In the genomic region with DNA sequence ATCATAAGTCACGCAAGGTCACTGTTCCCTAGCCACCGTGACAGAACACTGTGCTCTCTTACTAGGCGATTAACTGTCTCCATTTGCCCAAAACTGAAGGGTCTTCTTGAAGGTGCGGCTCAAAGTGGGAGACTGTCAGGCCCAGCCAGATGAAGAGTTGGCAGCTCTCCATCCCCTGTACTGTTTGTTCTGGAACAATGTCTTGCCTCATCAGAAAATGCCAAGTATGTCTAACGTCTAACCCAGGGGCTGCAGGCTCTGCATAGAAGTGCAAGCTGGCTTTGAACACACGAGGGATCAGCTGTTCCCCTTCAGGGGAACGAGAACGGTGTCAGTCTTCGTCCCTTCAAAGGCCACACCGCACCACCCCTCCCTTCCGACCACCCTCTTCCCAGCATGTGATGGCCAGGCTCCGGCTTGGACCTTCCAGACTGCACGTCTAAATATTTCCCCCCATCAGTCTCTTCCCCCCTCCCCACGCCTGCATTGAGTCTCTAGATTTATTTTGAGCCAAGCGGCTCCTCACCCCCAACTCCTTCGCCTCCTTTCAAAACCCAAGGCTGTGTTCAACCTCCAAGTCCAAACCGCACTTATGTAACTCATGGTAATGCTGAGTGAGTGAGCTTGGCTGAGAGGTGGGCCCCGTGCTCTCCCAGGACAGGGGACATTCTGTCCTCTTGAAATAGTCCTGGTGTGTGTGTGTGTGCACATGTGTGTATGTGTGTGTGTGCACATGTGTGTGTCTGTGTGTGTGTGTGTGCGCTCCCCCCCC, we compare ENCODE assay signal across 21 mouse cellular contexts. TPM values are rescaled to one million over a fixed set of nuclear protein-coding genes. Genes with fewer than 3 reads are reported as not detected.
A peak's percentile ranks its signal among the peaks of the same experiment; 100 is the strongest.
DNase-seq lines count a peak whose midpoint lies in the region; ATAC-seq and TF ChIP-seq lines count a peak whose summit lies in the region.
"Had no signal": no experiment of that assay in that cellular context is flagged by ENCODE, and none has a peak within 500 bp of the region (broad histone marks: within the 10 kb centered on the region; RNA-seq: fewer than 3 reads in every experiment).

No protein-coding gene starts in this region.

- H3K9ac ChIP-seq in limb, embryonic 11.5 days (ENCODE audit: low read length), result no peak overlapping the region; the same call in 1 of the 2 replicates
- no peak overlapping the region for H3K9ac ChIP-seq in lung, postnatal 0 days (replicated peaks; ENCODE audit: low read depth)
- no peak overlapping the region for H3K9ac ChIP-seq in stomach, postnatal 0 days (ENCODE audit: low read length)
- H3K9ac ChIP-seq: embryonic facial prominence, embryonic 12.5 days; liver, embryonic 12.5 days; midbrain, embryonic 13.5 days had no signal

- no peak for TF ChIP-seq CTCF in lung, postnatal 0 days (IDR thresholded peaks at IDR 0.05)
- TF ChIP-seq CTCF in stomach, postnatal 0 days (IDR thresholded peaks at IDR 0.05; ENCODE audit: low read depth), result no peak

- intact Hi-C loops in gastrocnemius, postnatal 36 days (cut with DNase I), result no loop called here

- H3K4me3 ChIP-seq in limb, embryonic 11.5 days (ENCODE audit: low read depth, low read length), result no peak overlapping the region
- no peak overlapping the region for H3K4me3 ChIP-seq in limb, embryonic 10.5 days
- H3K4me3 ChIP-seq in lung, postnatal 0 days (ENCODE audit: low read depth, low read length), result no peak overlapping the region
- no peak overlapping the region for H3K4me3 ChIP-seq in stomach, postnatal 0 days (ENCODE audit: low read depth, low read length)
- H3K4me3 ChIP-seq: embryonic facial prominence, embryonic 12.5 days; forebrain, embryonic 10.5 days; liver, embryonic 12.5 days; midbrain, embryonic 13.5 days had no signal

- H3K4me1 ChIP-seq in limb, embryonic 11.5 days (ENCODE audit: control insufficient read depth, insufficient read depth, low read length), result 0 out of 2 replicates have a peak, but pooled peaks cover 2% of the 10 kb centered on the region
- H3K4me1 ChIP-seq in limb, embryonic 10.5 days, result peaks cover 16% of the 10 kb centered on the region; the same call in 1 of the 2 replicates
- H3K4me1 ChIP-seq in lung, postnatal 0 days (ENCODE audit: insufficient read depth, low read depth, low read length), result no peaks in the 10 kb centered on the region
- H3K4me1 ChIP-seq in stomach, postnatal 0 days (replicated peaks; ENCODE audit: control insufficient read depth, insufficient read depth), result no peaks in the 10 kb centered on the region; the same call in 1 of the 2 replicates

- TF ChIP-seq EP300 in lung, postnatal 0 days (IDR thresholded peaks at IDR 0.05), result peak; percentile 64; the same call in 1 of the 2 replicates
- TF ChIP-seq EP300 in stomach, postnatal 0 days (optimal IDR thresholded peaks at IDR 0.05), result no peak

- H3K36me3 ChIP-seq in limb, embryonic 11.5 days (ENCODE audit: control insufficient read depth, insufficient read depth, low read length), result no peaks in the 10 kb centered on the region
- H3K36me3 ChIP-seq in limb, embryonic 10.5 days, result no peaks in the 10 kb centered on the region
- H3K36me3 ChIP-seq in lung, postnatal 0 days (ENCODE audit: insufficient read depth, low read length), result no peaks in the 10 kb centered on the region
- H3K36me3 ChIP-seq in stomach, postnatal 0 days (ENCODE audit: control insufficient read depth, insufficient read depth, low read length), result no peaks in the 10 kb centered on the region
- H3K36me3 ChIP-seq: embryonic facial prominence, embryonic 12.5 days; forebrain, embryonic 10.5 days; liver, embryonic 12.5 days; midbrain, embryonic 13.5 days had no signal

- 82% methylated on average over 19 of the region's 19 CpGs for WGBS in limb, embryonic 11.5 days
- 88% methylated on average over 19 of the region's 19 CpGs for WGBS in limb, embryonic 10.5 days
- WGBS in lung, postnatal 0 days, result 50% methylated on average over 19 of the region's 19 CpGs
- 59% methylated on average over 19 of the region's 19 CpGs for WGBS in stomach, postnatal 0 days

- no peaks in the 10 kb centered on the region for H3K9me3 ChIP-seq in limb, embryonic 11.5 days (ENCODE audit: control insufficient read depth, low read length)
- H3K9me3 ChIP-seq in limb, embryonic 10.5 days (replicated peaks), result no peaks in the 10 kb centered on the region
- H3K9me3 ChIP-seq in lung, postnatal 0 days (ENCODE audit: low read length), result no peaks in the 10 kb centered on the region
- H3K9me3 ChIP-seq in stomach, postnatal 0 days (ENCODE audit: control insufficient read depth, low read length), result no peaks in the 10 kb centered on the region
- H3K9me3 ChIP-seq: embryonic facial prominence, embryonic 12.5 days; forebrain, embryonic 10.5 days; liver, embryonic 12.5 days; midbrain, embryonic 13.5 days had no signal

- peaks cover 4% of the 10 kb centered on the region; the same call in 1 of the 2 replicates for H3K27me3 ChIP-seq in limb, embryonic 11.5 days (ENCODE audit: control insufficient read depth, insufficient read depth, low read length)
- H3K27me3 ChIP-seq in limb, embryonic 10.5 days (ENCODE audit: low read depth, poor library complexity, severe bottlenecking), result peaks cover 84% of the 10 kb centered on the region
- no peaks in the 10 kb centered on the region for H3K27me3 ChIP-seq in lung, postnatal 0 days (replicated peaks; ENCODE audit: insufficient read depth, low read length)
- H3K27me3 ChIP-seq in stomach, postnatal 0 days (ENCODE audit: control insufficient read depth, insufficient read depth, low read length), result no peaks in the 10 kb centered on the region
- H3K27me3 ChIP-seq: embryonic facial prominence, embryonic 12.5 days had no signal

- H3K4me2 ChIP-seq in limb, embryonic 11.5 days (ENCODE audit: low read depth, severe bottlenecking), result no peak overlapping the region
- no peak overlapping the region for H3K4me2 ChIP-seq in lung, postnatal 0 days (replicated peaks; ENCODE audit: low read depth, low read length)
- H3K4me2 ChIP-seq in stomach, postnatal 0 days (replicated peaks; ENCODE audit: low read depth), result no peak overlapping the region
- H3K4me2 ChIP-seq: embryonic facial prominence, embryonic 12.5 days; heart, embryonic 11.5 days; liver, embryonic 12.5 days; midbrain, embryonic 13.5 days had no signal

- ATAC-seq in limb, embryonic 11.5 days (ENCODE audit: insufficient number of reproducible peaks, low FRiP score, low TSS enrichment, low read depth), result peak; percentile 35; the same call in 1 of the 2 replicates
- ATAC-seq in lung, postnatal 0 days, result peak; percentile 78
- peak; percentile 45 for ATAC-seq in stomach, postnatal 0 days (ENCODE audit: low FRiP score, low TSS enrichment)
- ATAC-seq: liver, embryonic 12.5 days; midbrain, embryonic 13.5 days had no signal

- peak; percentile 40 for DNase-seq in gastrocnemius, adult 18-20 months (ENCODE audit: low spot score)
- no peak for DNase-seq in gastrocnemius, postnatal 36 days
- DNase-seq in limb, embryonic 11.5 days (ENCODE audit: low spot score), result no peak
- DNase-seq in limb, embryonic 10.5 days (ENCODE audit: low spot score), result no peak
- DNase-seq in lung, postnatal 0 days (ENCODE audit: low spot score), result peak; percentile 78
- no peak for DNase-seq in stomach, postnatal 0 days (ENCODE audit: low spot score)
- no peak for DNase-seq in layer of hippocampus, postnatal 14 days (ENCODE audit: low spot score in 2 of 2)
- DNase-seq in kidney, adult 11 months, result no peak
- DNase-seq: adrenal gland, adult 8-10 months; cerebellum, adult 11-12 months; cerebellum, postnatal 36 days; kidney, postnatal 4 days; layer of hippocampus, postnatal 36 days; right cerebral cortex, postnatal 14 days; thymus, adult 2 months had no signal

- no peak overlapping the region for H3K27ac ChIP-seq in limb, embryonic 11.5 days (replicated peaks; ENCODE audit: low read depth, low read length)
- H3K27ac ChIP-seq in limb, embryonic 10.5 days, result no peak overlapping the region
- H3K27ac ChIP-seq in lung, postnatal 0 days (ENCODE audit: low read length), result no peak overlapping the region
- no peak overlapping the region for H3K27ac ChIP-seq in stomach, postnatal 0 days (replicated peaks)
- H3K27ac ChIP-seq: embryonic facial prominence, embryonic 12.5 days; forebrain, embryonic 10.5 days; liver, embryonic 12.5 days; midbrain, embryonic 13.5 days had no signal

RNA-seq across cellular contexts. Expression of gene Mn1, which starts 15.1 kb away (rescaled TPM):
- 10 to 100 TPM; 34.5 to 75.8 TPM for total RNA-seq in gastrocnemius, adult 18-20 months (2021)
- 10 to 100 TPM; 54.9 to 67.2 TPM for total RNA-seq in gastrocnemius, postnatal 36 days (2021)
- polyA plus RNA-seq in limb, embryonic 11.5 days (2014; fragmentation: Nextera tagmentation; extraction: Ambion mirVana), result 11.0 and 12.4 TPM in 2 replicates
- 7.4 and 13.1 TPM in 2 replicates for polyA plus RNA-seq in limb, embryonic 10.5 days (2016; fragmentation: Nextera tagmentation; extraction: Ambion mirVana)
- 6.0 and 6.6 TPM in 2 replicates for polyA plus RNA-seq in lung, postnatal 0 days (2015; fragmentation: Nextera tagmentation; extraction: Ambion mirVana)
- 4.9 and 5.6 TPM in 2 replicates for polyA plus RNA-seq in stomach, postnatal 0 days (2015; fragmentation: Nextera tagmentation; extraction: Ambion mirVana)
- total RNA-seq in layer of hippocampus, postnatal 14 days (2021), result 10 to 100 TPM; 30.9 to 31.3 TPM
- total RNA-seq: CH12.LX had no signal

Comparison
In these comparisons a context has a peak if more than half of its experiments do, and no peak if none do; other contexts are left out.
1. DNase-seq: peak in gastrocnemius, adult 18-20 months (single experiment) and lung, postnatal 0 days (single experiment); none in gastrocnemius, postnatal 36 days (0 of 2), limb, embryonic 11.5 days (single experiment), limb, embryonic 10.5 days (single experiment), stomach, postnatal 0 days (single experiment), layer of hippocampus, postnatal 14 days (0 of 2) and kidney, adult 11 months (single experiment).
2. Peak in every context shown above with its lines, with median percentiles within 50 percentile points of each other: ATAC-seq.